Mouse (Mus musculus): ENCODE data around the gene Map3k5. TPM values are rescaled to one million over a fixed set of nuclear protein-coding genes. Genes with fewer than 3 reads are reported as not detected.

Map3k5 gene
- polyA plus RNA-seq, 1 experiment from 2014 or later = 3.1 TPM

- Histone ChIP-seq H3K4me2 (replicated peaks; ENCODE audit: low read depth, low read length) (no peak overlapping the region), H3K27me3 (replicated peaks; ENCODE audit: insufficient read depth, low read length) (no peaks in the 10 kb centered on the region), H3K27ac (ENCODE audit: low read length) (no peak overlapping the region), H3K4me3 (ENCODE audit: low read depth, low read length) (no peak overlapping the region), H3K9ac (replicated peaks; ENCODE audit: low read depth) (no peak overlapping the region), H3K4me1 (ENCODE audit: insufficient read depth, low read depth, low read length) (no peaks in the 10 kb centered on the region), H3K9me3 (ENCODE audit: low read length) (no peaks in the 10 kb centered on the region), H3K36me3 (ENCODE audit: insufficient read depth, low read length) (no peaks in the 10 kb centered on the region)
- TF ChIP-seq CTCF (IDR thresholded peaks at IDR 0.05) = no peak
- DNase-seq (ENCODE audit: low spot score) (no peak), ATAC-seq (no peak)
- WGBS = 87% methylated on average over 3 of the region's 3 CpGs
Observed at GRCm38 (mm10) chr10:20039531-20039930, 105.3 kb downstream of the Map3k5 start.

- no peak overlapping the region for H3K27ac ChIP-seq (ENCODE audit: low read length)
- no peak overlapping the region for H3K4me3 ChIP-seq (ENCODE audit: low read depth, low read length)
- no peaks in the 10 kb centered on the region for H3K4me1 ChIP-seq (ENCODE audit: insufficient read depth, low read depth, low read length)
- H3K36me3 ChIP-seq (ENCODE audit: insufficient read depth, low read length) = no peaks in the 10 kb centered on the region
- H3K4me2 ChIP-seq (replicated peaks; ENCODE audit: low read depth, low read length) = no peak overlapping the region
- WGBS = 33% methylated on average over 7 of the region's 7 CpGs
- ATAC-seq (peak; percentile 66), DNase-seq (ENCODE audit: low spot score) (peak; percentile 56)
- H3K9ac ChIP-seq (replicated peaks; ENCODE audit: low read depth) = no peak overlapping the region
- H3K27me3 ChIP-seq (replicated peaks; ENCODE audit: insufficient read depth, low read length) = no peaks in the 10 kb centered on the region
- no peak for TF ChIP-seq CTCF (IDR thresholded peaks at IDR 0.05)
- no peak for TF ChIP-seq EP300 (IDR thresholded peaks at IDR 0.05)
- H3K9me3 ChIP-seq (ENCODE audit: low read length) = no peaks in the 10 kb centered on the region
Observed at GRCm38 (mm10) chr10:20040116-20040515, 105.8 kb downstream of the Map3k5 start.

GRCm38 (mm10) chr10:20040677-20041076 is 106.4 kb downstream of the Map3k5 start:
- Histone ChIP-seq H3K9me3 (ENCODE audit: low read length) (no peaks in the 10 kb centered on the region), H3K9ac (replicated peaks; ENCODE audit: low read depth) (no peak overlapping the region), H3K27ac (ENCODE audit: low read length) (no peak overlapping the region), H3K4me3 (ENCODE audit: low read depth, low read length) (no peak overlapping the region), H3K36me3 (ENCODE audit: insufficient read depth, low read length) (no peaks in the 10 kb centered on the region), H3K4me2 (replicated peaks; ENCODE audit: low read depth, low read length) (no peak overlapping the region), H3K4me1 (ENCODE audit: insufficient read depth, low read depth, low read length) (no peaks in the 10 kb centered on the region), H3K27me3 (replicated peaks; ENCODE audit: insufficient read depth, low read length) (no peaks in the 10 kb centered on the region)
- 59% methylated on average over 4 of the region's 4 CpGs for WGBS
- DNase-seq (ENCODE audit: low spot score) = no peak
- TF ChIP-seq CTCF (IDR thresholded peaks at IDR 0.05) (no peak), EP300 (IDR thresholded peaks at IDR 0.05) (no peak)
- no peak for ATAC-seq

GRCm38 (mm10) chr10:20042081-20042480 is 107.8 kb downstream of the Map3k5 start:
- Histone ChIP-seq H3K4me3 (ENCODE audit: low read depth, low read length) (no peak overlapping the region), H3K4me1 (ENCODE audit: insufficient read depth, low read depth, low read length) (no peaks in the 10 kb centered on the region), H3K36me3 (ENCODE audit: insufficient read depth, low read length) (no peaks in the 10 kb centered on the region), H3K9me3 (ENCODE audit: low read length) (no peaks in the 10 kb centered on the region), H3K4me2 (replicated peaks; ENCODE audit: low read depth, low read length) (no peak overlapping the region), H3K9ac (replicated peaks; ENCODE audit: low read depth) (no peak overlapping the region), H3K27ac (ENCODE audit: low read length) (no peak overlapping the region), H3K27me3 (replicated peaks; ENCODE audit: insufficient read depth, low read length) (no peaks in the 10 kb centered on the region)
- 92% methylated on average over 8 of the region's 8 CpGs for WGBS
- TF ChIP-seq EP300 (IDR thresholded peaks at IDR 0.05) (no peak), CTCF (IDR thresholded peaks at IDR 0.05) (no peak)
- DNase-seq (ENCODE audit: low spot score) = no peak
- ATAC-seq = no peak

- Histone ChIP-seq H3K36me3 (ENCODE audit: insufficient read depth, low read length) (no peaks in the 10 kb centered on the region), H3K9ac (replicated peaks; ENCODE audit: low read depth) (no peak overlapping the region), H3K27ac (ENCODE audit: low read length) (no peak overlapping the region), H3K4me1 (ENCODE audit: insufficient read depth, low read depth, low read length) (no peaks in the 10 kb centered on the region), H3K27me3 (replicated peaks; ENCODE audit: insufficient read depth, low read length) (no peaks in the 10 kb centered on the region), H3K4me2 (replicated peaks; ENCODE audit: low read depth, low read length) (no peak overlapping the region), H3K4me3 (ENCODE audit: low read depth, low read length) (no peak overlapping the region), H3K9me3 (ENCODE audit: low read length) (no peaks in the 10 kb centered on the region)
- 93% methylated on average over 2 of the region's 2 CpGs for WGBS
- DNase-seq (ENCODE audit: low spot score) = no peak
- no peak for ATAC-seq
- TF ChIP-seq EP300 (IDR thresholded peaks at IDR 0.05) (no peak), CTCF (IDR thresholded peaks at IDR 0.05) (no peak)
Observed at GRCm38 (mm10) chr10:20044051-20044450, 109.8 kb downstream of the Map3k5 start.

GRCm38 (mm10) chr10:20045733-20046495 is 111.6 kb downstream of the Map3k5 start:
- 0 out of 2 replicates have a peak overlapping the region, but pooled peaks have one; percentile 20 for H3K27ac ChIP-seq (ENCODE audit: low read length)
- TF ChIP-seq EP300 (IDR thresholded peaks at IDR 0.05) (peak; percentile 78), CTCF (IDR thresholded peaks at IDR 0.05) (no peak)
- no peak overlapping the region for H3K4me3 ChIP-seq (ENCODE audit: low read depth, low read length)
- no peaks in the 10 kb centered on the region for H3K4me1 ChIP-seq (ENCODE audit: insufficient read depth, low read depth, low read length)
- 27% methylated on average over 4 of the region's 4 CpGs for WGBS
- DNase-seq (ENCODE audit: low spot score) (peak; percentile 93), ATAC-seq (peak; percentile 87)
- H3K4me2 ChIP-seq (replicated peaks; ENCODE audit: low read depth, low read length) = no peak overlapping the region
- H3K27me3 ChIP-seq (replicated peaks; ENCODE audit: insufficient read depth, low read length) = no peaks in the 10 kb centered on the region
- no peaks in the 10 kb centered on the region for H3K9me3 ChIP-seq (ENCODE audit: low read length)
- no peaks in the 10 kb centered on the region for H3K36me3 ChIP-seq (ENCODE audit: insufficient read depth, low read length)
- H3K9ac ChIP-seq (replicated peaks; ENCODE audit: low read depth) = no peak overlapping the region
